Mouse (Mus musculus): Measurements from ENCODE around the gene Fam129a.

- TF ChIP-seq CTCF (conservative IDR thresholded peaks at IDR 0.05; ENCODE audit: low read length) (no peak), POU5F1 (IDR thresholded peaks at IDR 0.05; ENCODE audit: borderline replicate concordance, low read length) (no peak), NANOG (IDR thresholded peaks at IDR 0.05; ENCODE audit: borderline replicate concordance, low read length) (no peak)
These were observed 184.1 kb downstream of the Fam129a start, which contains the start of gene Edem3 for GRCm38 (mm10) chr1:151754881-151755659.

All from E14TG2a.4 (cell line).